Mouse (Mus musculus) left cerebral cortex, adult 2 months (tissue): ENCODE measurements at regions not wholly inside any gene's neighbourhood (a gene's known extent, or its start where the extent isn't known, plus 50 kb on each side); places are given as distances from the start of the nearest gene placed in this dataset.

Experiments used
- DNase-seq, 2 experiments: peaks; one replicate each; pipeline ENCODE4 v3.0.0; 2021 to 2022; ENCODE audit warnings: low spot score in 2 of 2, mixed read lengths in 1 of 2; ENCODE audit errors: extremely low spot score in 1 of 2
- H3K27ac ChIP-seq: fragments of 200-600 bp; 2 replicates; pipeline ENCODE4 v1.8.1; 2022
- H3K4me3 ChIP-seq: fragments of 200-600 bp; 2 replicates; pipeline ENCODE4 v1.8.1; 2022
- CTCF ChIP-seq: fragments of 200-600 bp; IDR thresholded peaks from 2 replicates; pipeline ENCODE4 v1.8.1; 2022; ENCODE audit warnings: antibody characterized with exemption, mild to moderate bottlenecking, moderate library complexity
- intact Hi-C: fragments of 180-260 bp; cut with DNase I; formaldehyde crosslinking; loops from one replicate; pipeline ENCODE4 v1.15.1; 2025

DNA sequence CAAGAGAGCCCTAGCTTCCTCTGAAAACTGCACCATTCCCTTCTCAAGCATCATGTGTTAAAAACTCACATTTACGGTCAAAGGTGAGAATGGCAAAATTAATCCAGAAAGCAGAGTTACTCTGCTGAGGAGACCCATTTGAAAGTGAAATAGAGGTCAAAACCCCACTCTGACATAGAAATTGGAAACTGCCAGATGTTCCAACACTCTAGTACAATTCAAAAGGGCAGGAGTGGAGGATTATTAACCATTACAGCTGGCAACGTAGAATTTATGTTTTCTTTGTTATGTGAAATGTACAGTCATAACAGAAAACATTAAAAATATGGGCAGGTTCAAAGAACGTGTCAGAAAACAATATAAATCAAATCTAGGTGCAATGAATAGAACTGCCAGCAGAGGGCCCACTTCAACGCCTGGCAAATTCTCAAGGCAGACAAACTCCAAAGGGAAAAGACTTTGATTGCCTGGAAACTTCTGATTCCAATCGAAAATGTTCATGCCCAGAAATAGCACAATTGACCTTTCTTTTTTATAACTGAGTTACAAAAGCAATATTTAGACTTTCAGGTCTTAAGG lies 54.2 kb upstream of the Rfpl4b start:
- intact Hi-C loops: loop anchor here (1.0 kb wide), 1 partner anchor 165 kb away; no protein-coding TSS in a partner anchor

DNA sequence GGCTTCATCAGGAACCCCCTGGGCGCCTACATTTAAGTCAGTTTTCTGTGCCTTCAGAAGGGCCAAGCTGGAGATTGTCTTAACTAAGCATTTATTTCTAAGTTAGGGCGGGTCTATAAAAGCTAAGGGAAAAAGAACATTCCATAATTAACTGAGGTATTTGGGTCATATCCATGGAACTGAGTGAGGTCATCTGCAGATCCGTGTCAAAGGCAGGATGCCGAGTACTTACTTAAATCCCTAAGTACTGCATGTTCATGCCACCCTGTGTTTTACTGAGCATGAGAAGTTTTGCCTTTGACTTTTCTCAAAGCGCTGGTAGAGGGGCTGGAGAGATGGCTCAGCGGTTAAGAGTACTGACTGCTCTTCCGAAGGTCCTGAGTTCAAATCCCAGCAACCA lies 57.7 kb upstream of the Rfpl4b start:
- no peak for DNase-seq
- Histone ChIP-seq H3K4me3 (no peak overlapping the region), H3K27ac (no peak overlapping the region)
- TF ChIP-seq CTCF: no peak
- intact Hi-C loops: no loop called here

More for the DNA sequence above, 54.2 kb upstream of the Rfpl4b start:
- H3K4me3 ChIP-seq: no peak overlapping the region
- DNase-seq: peak; percentile 50 to 72
- no peak overlapping the region for H3K27ac ChIP-seq
- peak; percentile 91 for TF ChIP-seq CTCF

DNA sequence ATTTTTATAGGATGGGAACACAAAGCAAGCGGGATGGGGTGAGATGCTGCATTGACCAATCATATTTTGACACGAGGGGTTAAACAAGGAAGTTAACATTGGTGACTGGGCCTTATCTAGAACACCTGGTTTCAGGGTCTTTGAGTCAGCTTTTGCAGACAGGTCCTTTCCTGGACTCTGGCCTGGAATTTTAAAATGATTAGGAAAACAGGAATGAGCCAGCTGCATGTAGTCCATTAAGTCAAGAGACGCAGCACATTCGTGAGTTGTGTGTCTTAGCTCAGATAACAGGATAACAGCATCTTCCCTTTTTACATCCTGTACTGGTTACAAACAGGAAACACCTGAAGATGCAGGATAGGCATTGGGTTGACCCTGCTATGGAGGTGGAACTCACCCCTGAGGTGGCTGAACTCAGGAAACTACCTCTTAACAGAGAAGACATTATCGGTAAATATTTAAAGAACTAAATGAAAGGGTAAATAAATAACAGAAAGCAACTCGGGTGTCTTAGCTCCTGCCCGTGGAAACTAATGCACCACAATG lies 59.1 kb upstream of the Rfpl4b start:
- intact Hi-C loops: no loop called here
- no peak overlapping the region for H3K27ac ChIP-seq
- no peak for DNase-seq
- no peak for TF ChIP-seq CTCF
- no peak overlapping the region for H3K4me3 ChIP-seq

DNA sequence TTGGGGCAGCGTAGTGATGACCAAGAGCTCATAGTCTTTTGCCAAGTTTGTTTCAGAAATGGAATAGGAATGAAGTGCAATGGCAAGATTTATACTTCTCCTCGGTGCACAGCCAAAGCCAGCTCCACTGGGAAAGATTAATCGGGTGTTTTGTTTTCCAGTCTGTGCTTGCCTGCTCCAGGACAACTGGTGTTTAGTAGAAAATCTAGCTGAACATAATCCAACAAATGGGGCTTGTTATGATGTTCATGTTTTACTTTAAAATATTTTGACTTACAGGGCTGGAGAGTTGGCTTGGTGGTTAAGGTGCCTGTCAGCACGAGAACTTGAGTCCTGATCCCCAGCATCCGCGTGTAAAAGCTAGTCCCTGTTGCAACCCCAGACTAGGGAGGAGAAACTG lies 60.6 kb upstream of the Rfpl4b start:
- H3K27ac ChIP-seq: no peak overlapping the region
- intact Hi-C loops: no loop called here
- TF ChIP-seq CTCF: no peak
- DNase-seq: no peak
- no peak overlapping the region for H3K4me3 ChIP-seq

DNA sequence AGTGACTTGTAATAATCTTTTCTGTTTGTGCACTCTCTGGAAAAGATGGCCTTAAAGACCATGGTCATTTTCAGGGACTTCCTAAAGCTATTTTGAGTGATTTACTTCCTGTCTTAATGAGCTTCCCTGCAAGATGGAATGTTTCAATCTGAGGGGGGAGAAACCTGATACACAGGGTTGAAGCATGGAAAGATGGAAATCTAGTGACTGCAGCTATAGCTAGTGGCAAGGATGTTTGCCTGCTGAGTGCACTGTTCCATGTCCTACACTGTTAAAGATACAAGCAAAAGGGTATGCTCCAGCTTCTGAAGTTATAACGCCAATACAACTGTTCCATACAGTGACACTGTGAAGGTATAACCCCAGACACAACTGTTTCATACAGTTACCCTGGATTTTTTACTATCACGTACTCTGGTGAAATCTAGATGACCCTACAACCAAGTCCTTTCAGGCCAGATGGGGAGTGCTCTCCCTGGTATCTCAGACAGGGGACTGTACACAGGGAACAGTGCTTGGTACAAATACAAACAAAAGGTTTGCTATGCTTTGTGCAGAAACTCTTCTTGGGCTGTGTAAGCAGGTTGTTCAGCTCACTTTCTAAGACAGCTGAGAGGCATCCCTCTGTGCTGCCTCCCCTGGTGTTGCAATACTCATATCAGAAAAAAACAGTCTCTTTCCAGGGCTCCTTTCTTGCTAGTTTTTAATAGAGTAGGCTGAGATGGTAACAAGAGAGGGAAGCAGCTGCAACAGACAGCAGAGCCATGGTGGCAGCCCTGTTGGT lies 62.4 kb upstream of the Rfpl4b start:
- intact Hi-C loops: no loop called here
- Histone ChIP-seq H3K4me3 (no peak overlapping the region), H3K27ac (no peak overlapping the region)
- TF ChIP-seq CTCF: no peak
- DNase-seq: no peak

DNA sequence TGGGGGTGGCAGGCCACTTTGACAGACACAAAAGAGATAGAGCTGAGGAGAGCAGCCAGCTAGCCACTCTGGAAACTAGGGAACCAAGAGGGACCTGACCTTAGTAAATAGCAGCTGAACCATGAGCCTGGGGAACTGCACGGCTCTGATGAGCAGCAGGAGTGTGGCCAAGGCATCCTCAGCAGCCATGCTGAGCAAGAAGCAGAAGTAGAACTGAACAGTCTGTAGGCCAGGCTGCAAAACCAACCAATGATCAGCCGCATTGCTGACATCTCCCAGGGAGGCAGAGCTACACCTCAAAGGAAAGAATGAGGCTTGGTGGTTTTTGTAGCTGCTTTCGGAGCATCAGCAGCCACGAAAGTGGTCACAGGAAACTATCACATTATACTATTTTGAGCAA lies 63.1 kb upstream of the Rfpl4b start:
- no peak for DNase-seq
- intact Hi-C loops: no loop called here
- Histone ChIP-seq H3K27ac (no peak overlapping the region), H3K4me3 (no peak overlapping the region)
- TF ChIP-seq CTCF: no peak

DNA sequence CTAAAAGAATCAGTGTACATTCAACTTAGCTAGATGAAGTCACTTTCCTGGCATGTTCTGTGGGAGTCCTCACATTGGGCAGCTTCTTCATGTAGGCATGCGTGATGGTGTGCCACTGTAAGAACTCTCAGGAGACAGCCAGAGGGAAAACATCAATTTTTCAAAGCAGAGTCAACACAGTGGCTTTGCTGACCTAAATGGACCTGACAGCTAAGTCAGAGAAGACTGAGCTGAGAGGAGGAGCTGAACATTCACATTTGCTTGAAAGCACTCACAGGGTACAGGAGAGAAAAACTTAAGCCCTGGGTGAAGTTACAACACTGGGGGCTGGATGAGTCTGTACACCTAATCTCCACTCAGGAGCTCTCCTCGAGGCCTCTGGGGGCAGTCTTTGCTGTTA lies 64.9 kb upstream of the Rfpl4b start:
- no peak overlapping the region for H3K4me3 ChIP-seq
- intact Hi-C loops: no loop called here
- peak; percentile 4; the same call in 1 of the 2 replicates for TF ChIP-seq CTCF
- no peak overlapping the region for H3K27ac ChIP-seq
- DNase-seq: no peak

DNA sequence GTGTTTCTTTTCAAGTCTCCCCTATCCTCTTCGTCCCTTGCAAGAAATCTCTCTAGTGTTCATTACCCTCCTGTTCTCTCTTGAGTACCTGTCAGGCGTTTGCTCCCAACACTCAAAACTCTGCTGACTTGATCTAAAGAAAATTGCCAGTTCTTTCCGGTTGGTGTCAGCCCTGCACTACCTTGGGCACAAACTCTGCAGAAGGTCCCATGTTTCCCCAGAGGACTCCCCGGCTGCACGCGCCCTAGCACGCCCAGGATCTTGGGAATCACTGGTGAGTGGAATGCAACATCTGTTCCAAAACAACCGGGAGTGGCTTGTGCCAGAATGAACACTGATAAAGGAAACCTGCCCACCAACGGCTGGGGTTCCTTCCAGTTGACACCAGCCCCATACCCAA lies 66.3 kb upstream of the Rfpl4b start:
- intact Hi-C loops: no loop called here
- DNase-seq: no peak
- TF ChIP-seq CTCF: peak; percentile 4; the same call in 1 of the 2 replicates
- H3K27ac ChIP-seq: no peak overlapping the region
- H3K4me3 ChIP-seq: no peak overlapping the region

DNA sequence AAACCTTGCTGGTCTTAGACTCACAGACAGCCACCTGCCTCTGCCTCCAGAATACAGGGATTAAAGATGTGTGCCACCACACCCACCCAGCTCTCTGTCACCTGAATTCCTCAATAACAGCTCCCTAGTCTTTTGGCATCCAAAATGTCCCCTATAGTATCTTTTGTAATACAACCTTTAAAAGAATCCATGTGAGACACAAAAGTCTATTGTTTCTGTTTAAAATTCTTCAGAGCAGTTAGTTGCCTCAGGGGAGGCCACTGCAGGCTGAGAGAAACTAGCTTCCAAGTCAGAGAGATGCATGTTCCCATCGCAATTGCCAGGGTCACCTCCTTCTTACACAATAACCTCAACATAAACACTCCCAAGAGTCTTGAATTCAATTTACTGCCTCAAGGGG lies 70.6 kb upstream of the Lama4 start:
- TF ChIP-seq CTCF: no peak
- intact Hi-C loops: no loop called here
- DNase-seq: no peak
- Histone ChIP-seq H3K4me3 (no peak overlapping the region), H3K27ac (no peak overlapping the region)

DNA sequence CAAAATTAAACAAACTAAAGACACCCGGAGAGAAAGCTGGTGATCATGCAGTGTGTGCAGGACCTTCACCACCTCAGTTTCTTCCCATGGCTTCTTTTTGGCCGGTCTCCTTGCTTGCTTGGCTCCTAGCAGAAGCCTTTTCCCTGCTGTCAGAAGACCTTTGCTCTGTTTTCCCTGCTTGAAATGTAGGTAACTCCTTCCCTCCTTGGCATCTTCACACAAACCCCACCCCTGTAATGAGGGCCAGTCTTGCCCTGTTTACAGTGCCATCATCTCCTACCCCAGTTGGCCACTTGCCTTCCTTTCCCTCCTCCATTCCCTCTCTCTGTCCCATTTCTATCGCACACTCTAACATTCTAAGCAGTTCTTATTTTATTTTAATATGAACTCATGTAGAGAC lies 69.7 kb upstream of the Lama4 start:
- no peak for TF ChIP-seq CTCF
- no peak overlapping the region for H3K4me3 ChIP-seq
- no peak for DNase-seq
- intact Hi-C loops: no loop called here
- H3K27ac ChIP-seq: no peak overlapping the region

DNA sequence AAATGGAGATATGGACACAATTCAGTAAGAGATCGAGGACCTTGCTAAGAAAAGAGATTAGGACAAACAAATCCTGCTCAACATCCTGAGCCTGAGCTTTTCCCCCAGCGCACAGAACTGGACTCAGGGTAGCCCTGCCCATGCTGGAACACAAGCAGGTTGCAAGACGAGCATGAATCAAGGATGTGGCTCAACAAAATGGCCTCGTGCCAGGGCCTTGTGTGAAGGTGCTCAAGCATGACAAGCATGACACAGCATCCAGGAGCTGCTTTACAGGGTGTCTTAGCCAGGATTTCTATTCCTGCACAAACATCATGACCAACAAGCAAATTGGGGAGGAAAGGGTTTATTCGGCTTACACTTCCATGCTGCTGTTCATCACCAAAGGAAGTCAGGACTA lies 67.7 kb upstream of the Lama4 start:
- intact Hi-C loops: no loop called here
- no peak for TF ChIP-seq CTCF

DNA sequence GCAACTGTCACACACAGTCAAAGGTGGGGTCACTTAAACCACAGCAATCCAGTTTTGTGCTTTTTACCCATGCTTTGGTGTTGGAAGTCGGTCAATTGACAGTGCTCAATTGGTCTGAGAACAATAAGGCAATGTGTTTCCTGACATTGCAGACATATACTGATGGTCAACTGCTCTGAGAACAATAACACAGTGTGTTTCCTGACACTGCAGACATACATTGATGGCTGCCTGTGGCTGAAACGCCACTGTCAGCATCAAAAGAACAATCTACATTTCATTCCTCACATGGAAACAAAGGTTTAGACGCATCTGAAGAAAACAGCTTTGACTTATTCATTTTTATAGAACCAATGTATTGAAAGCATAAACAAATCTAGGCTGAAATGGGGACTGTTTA lies 59.2 kb upstream of the Lama4 start:
- no peak for TF ChIP-seq CTCF
- H3K4me3 ChIP-seq: no peak overlapping the region
- no peak overlapping the region for H3K27ac ChIP-seq
- intact Hi-C loops: no loop called here
- no peak for DNase-seq

More for the DNA sequence above, 67.7 kb upstream of the Lama4 start:
- H3K27ac ChIP-seq: no peak overlapping the region
- H3K4me3 ChIP-seq: no peak overlapping the region
- peak in 1 of 2 experiments; percentile 20 for DNase-seq
